Mouse (Mus musculus) neural tube, embryonic 10.5 days (tissue): ENCODE data around the gene Plcl2.

Experiments used
- DNase-seq: peaks from one replicate; pipeline ENCODE4 v3.0.0-alpha.2; 2017; ENCODE audit warnings: low spot score; ENCODE audit errors: extremely low spot score

Gene Plcl2

GRCm38 (mm10) chr17:50731876-50732275 lies 222.7 kb downstream of the Plcl2 start:
- DNase-seq: no peak

DNA sequence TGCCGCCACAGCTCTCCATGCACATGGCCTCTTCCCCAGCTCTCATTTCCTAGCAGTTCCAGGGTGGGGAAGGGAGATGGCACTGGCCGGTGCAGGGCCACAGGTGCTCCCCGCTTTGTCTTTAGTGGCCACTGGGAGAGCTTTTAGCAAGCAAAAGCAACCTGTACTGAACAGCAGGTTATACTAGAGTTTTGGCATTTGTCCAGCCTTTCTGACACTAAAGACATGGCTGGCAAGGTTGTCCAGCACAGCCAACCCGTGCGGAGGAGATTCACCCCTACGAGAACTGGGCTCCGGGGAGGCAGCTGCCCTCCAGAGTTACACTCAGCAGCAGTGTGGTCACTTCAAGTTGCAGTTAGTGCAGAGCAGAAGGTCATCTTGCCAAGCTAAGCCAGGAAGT lies 224.2 kb downstream of the Plcl2 start:
- no peak for DNase-seq

GRCm38 (mm10) chr17:50734781-50735180 lies 225.6 kb downstream of the Plcl2 start:
- DNase-seq: no peak

- DNase-seq: no peak
Observed at GRCm38 (mm10) chr17:50735382-50735954, 226.3 kb downstream of the Plcl2 start.

GRCm38 (mm10) chr17:50735955-50736533 lies 226.8 kb downstream of the Plcl2 start:
- DNase-seq: no peak

GRCm38 (mm10) chr17:50737068-50737467 lies 227.9 kb downstream of the Plcl2 start:
- no peak for DNase-seq
